Mouse (Mus musculus): Measurements from ENCODE around the gene Bik. TPM values are rescaled to one million over a fixed set of nuclear protein-coding genes. Genes with fewer than 3 reads are reported as not detected.

The Bik gene
- total and polyA plus RNA-seq, 3 experiments: 0.50 TPM; not detected in 2

DNA sequence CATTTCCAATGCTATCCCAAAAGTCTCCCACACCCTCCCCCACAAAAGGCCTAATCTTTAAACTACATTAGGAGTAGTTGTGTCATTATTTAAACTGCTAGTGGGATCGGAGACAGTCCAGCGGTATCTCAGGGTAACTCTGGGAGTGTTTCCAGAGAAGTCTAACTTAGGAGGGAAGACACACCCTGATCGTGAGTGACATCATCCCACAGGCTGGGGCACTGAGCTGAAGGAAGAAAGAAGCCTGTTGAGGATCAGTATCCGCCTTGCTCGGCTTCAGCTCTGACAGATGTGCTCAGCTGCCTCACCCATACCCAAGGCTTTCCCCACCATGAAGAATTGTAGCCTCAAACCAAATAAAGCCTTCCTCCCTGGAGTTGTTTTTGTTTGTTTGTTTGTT lies 34.8 kb upstream of the Bik start:
- TF ChIP-seq RAD21 (IDR thresholded peaks at IDR 0.05; ENCODE audit: low read depth, low read length) (no peak), E2F4 (IDR thresholded peaks at IDR 0.05; ENCODE audit: insufficient replicate concordance, low read depth, low read length) (no peak), NELFE (IDR thresholded peaks at IDR 0.05; ENCODE audit: low read depth, low read length) (no peak), RCOR1 (conservative IDR thresholded peaks at IDR 0.05; ENCODE audit: low read depth, low read length) (no peak), ZC3H11A (IDR thresholded peaks at IDR 0.05; ENCODE audit: low read depth, low read length) (no peak), ZNF384 (IDR thresholded peaks at IDR 0.05; ENCODE audit: low read depth, low read length) (no peak), CHD2 (IDR thresholded peaks at IDR 0.05; ENCODE audit: low read length) (no peak), BHLHE40 (IDR thresholded peaks at IDR 0.05; ENCODE audit: low read depth, low read length) (no peak), ZMIZ1 (IDR thresholded peaks at IDR 0.05; ENCODE audit: low read depth, low read length) (no peak), TBP (conservative IDR thresholded peaks at IDR 0.05; ENCODE audit: low read depth, low read length) (no peak), EP300 (IDR thresholded peaks at IDR 0.05; ENCODE audit: low read length) (no peak)
- Histone ChIP-seq H3K27me3 (replicated peaks) (no peaks in the 10 kb centered on the region), H3K4me1 (ENCODE audit: control insufficient read depth in 1 of 2, insufficient read depth in 2 of 2) (peaks cover 0 to 8% of the 10 kb centered on the region in 2 experiments; a peak in 1 of 4 replicates), H3K9ac (ENCODE audit: insufficient read depth, low read depth) (no peak overlapping the region), H3K9me3 (replicated peaks; ENCODE audit: low read length) (no peaks in the 10 kb centered on the region), H3K4me2 (ENCODE audit: insufficient read depth, low read depth, poor library complexity, severe bottlenecking) (no peak overlapping the region), H3K79me2 (replicated peaks; ENCODE audit: control insufficient read depth, extremely low read depth, insufficient read depth, poor library complexity, severe bottlenecking) (no peaks in the 10 kb centered on the region), H3K27ac (ENCODE audit: insufficient read depth, low read depth) (no peak overlapping the region), H3K36me3 (replicated peaks in 1 of 2; ENCODE audit: control insufficient read depth in 1 of 2, insufficient read depth in 1 of 2, low read length in 1 of 2) (peaks cover 16 to 68% of the 10 kb centered on the region in 2 experiments), H3K4me3 (replicated peaks in 1 of 3; ENCODE audit: low read depth in 2 of 3, low read length in 2 of 3, poor library complexity in 1 of 3) (no peak overlapping the region)
- DNase-seq (ENCODE audit: extremely low read depth): no peak
- dilution Hi-C loops (cut with MboI; ENCODE audit: extremely low pct_ligation_motif_present, extremely low pct_unique_long_range_greater_than_20kb, low sequenced_read_pairs): no loop called here
- in situ Hi-C loops (cut with MboI; ENCODE audit: low pct_ligation_motif_present, low pct_unique_long_range_greater_than_20kb, low sequenced_read_pairs): no loop called here

GRCm38 (mm10) chr15:83493856-83494571 lies 32.6 kb upstream of the Bik start:
- Histone ChIP-seq H3K36me3 (replicated peaks in 1 of 2; ENCODE audit: control insufficient read depth in 1 of 2, insufficient read depth in 1 of 2, low read length in 1 of 2) (peaks cover 23 to 76% of the 10 kb centered on the region in 2 experiments), H3K27ac (ENCODE audit: insufficient read depth, low read depth) (no peak overlapping the region), H3K79me2 (replicated peaks; ENCODE audit: control insufficient read depth, extremely low read depth, insufficient read depth, poor library complexity, severe bottlenecking) (no peaks in the 10 kb centered on the region), H3K4me1 (ENCODE audit: control insufficient read depth in 1 of 2, insufficient read depth in 2 of 2) (peaks cover 0 to 9% of the 10 kb centered on the region in 2 experiments; a peak in 1 of 4 replicates), H3K9me3 (replicated peaks; ENCODE audit: low read length) (no peaks in the 10 kb centered on the region), H3K27me3 (replicated peaks) (no peaks in the 10 kb centered on the region), H3K4me2 (ENCODE audit: insufficient read depth, low read depth, poor library complexity, severe bottlenecking) (no peak overlapping the region), H3K9ac (ENCODE audit: insufficient read depth, low read depth) (no peak overlapping the region), H3K4me3 (replicated peaks in 1 of 3; ENCODE audit: low read depth in 2 of 3, low read length in 2 of 3, poor library complexity in 1 of 3) (no peak overlapping the region)
- TF ChIP-seq NRF1 (IDR thresholded peaks at IDR 0.05; ENCODE audit: low read depth, low read length): no peak
- no peak for TF ChIP-seq ELF1 (IDR thresholded peaks at IDR 0.05; ENCODE audit: low read depth, low read length)
- no peak for TF ChIP-seq E2F4 (IDR thresholded peaks at IDR 0.05; ENCODE audit: insufficient replicate concordance, low read depth, low read length)
- no peak for TF ChIP-seq RAD21 (IDR thresholded peaks at IDR 0.05; ENCODE audit: low read depth, low read length)
- no peak for TF ChIP-seq MAZ (IDR thresholded peaks at IDR 0.05; ENCODE audit: low read depth, low read length)
- no peak for TF ChIP-seq EP300 (IDR thresholded peaks at IDR 0.05; ENCODE audit: low read length)
- TF ChIP-seq CTCF (conservative IDR thresholded peaks at IDR 0.05 in 1 of 2, IDR thresholded peaks at IDR 0.05 in 1 of 2; ENCODE audit: low read depth in 2 of 2, low read length in 2 of 2): no peak
- TF ChIP-seq CHD2 (IDR thresholded peaks at IDR 0.05; ENCODE audit: low read length): no peak
- no peak for TF ChIP-seq ETS1 (conservative IDR thresholded peaks at IDR 0.05; ENCODE audit: low read depth, low read length)
- TF ChIP-seq NELFE (IDR thresholded peaks at IDR 0.05; ENCODE audit: low read depth, low read length): no peak
- no peak for TF ChIP-seq USF1 (IDR thresholded peaks at IDR 0.05; ENCODE audit: low read depth, low read length)
- dilution Hi-C loops (cut with MboI; ENCODE audit: extremely low pct_ligation_motif_present, extremely low pct_unique_long_range_greater_than_20kb, low sequenced_read_pairs): no loop called here
- no peak for DNase-seq (ENCODE audit: extremely low read depth)
- in situ Hi-C loops (cut with MboI; ENCODE audit: low pct_ligation_motif_present, low pct_unique_long_range_greater_than_20kb, low sequenced_read_pairs): no loop called here

Measured in CH12.LX (cell line).